Mouse (Mus musculus) lung, adult 2 months (tissue): ENCODE data around the gene Myl6.

ENCODE experiments used
- CTCF ChIP-seq: fragments of 200-500 bp; IDR thresholded peaks from 2 replicates; pipeline ENCODE4 v1.5.1; 2011; ENCODE audit warnings: mild to moderate bottlenecking, low read length, control low read depth; ENCODE audit not compliant: insufficient read depth
- POLR2A ChIP-seq: fragments of 200-500 bp; IDR thresholded peaks from 2 replicates; pipeline ENCODE4 v1.6.1; 2011; ENCODE audit warnings: low read depth, mild to moderate bottlenecking, control low read depth, low read length, borderline replicate concordance; ENCODE audit errors: extremely low read depth

GRCm38 (mm10) chr10:128444354-128444753, 49.6 kb downstream of the Myl6 start:
- TF ChIP-seq POLR2A (no peak), CTCF (no peak)
